Mouse (Mus musculus): ENCODE measurements around the gene Ddx39.

Ddx39 gene

DNA sequence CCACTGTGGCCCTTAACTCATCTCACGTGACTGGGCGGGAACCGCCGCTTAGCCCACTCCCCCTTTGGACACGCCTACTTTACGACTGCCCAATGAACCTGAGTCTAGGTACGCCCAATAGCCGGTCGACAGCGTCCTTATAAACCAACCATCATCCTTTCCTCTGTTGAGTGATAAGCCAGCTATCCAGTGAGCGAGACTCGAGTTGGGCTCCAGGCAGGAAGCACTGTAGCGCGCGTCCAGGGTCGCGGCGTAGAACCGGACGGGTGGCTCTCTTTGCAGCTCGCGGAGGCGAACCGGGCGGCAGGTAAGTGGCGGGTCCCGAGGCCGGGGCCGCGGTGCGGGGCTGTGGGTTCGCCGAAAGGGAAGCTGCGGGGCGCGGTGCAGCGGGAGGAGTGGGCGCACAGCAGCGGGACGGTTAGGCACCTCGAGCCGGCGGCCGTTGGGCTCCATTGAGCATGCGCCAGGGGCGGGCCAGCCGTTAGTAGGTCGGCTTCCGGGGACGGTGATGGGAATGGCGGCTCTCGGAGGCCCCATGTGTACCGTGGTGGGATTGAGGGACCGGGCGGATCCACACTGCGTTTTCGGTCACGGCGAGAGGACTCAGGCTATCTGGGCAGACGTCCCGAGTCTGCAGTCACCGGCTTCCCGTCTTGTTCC, at the start of gene Ddx39:
Gene Ddx39 (plus strand): TSS at position 147 of the 660 bp plus-strand sequence.
- peak; percentile 93 for DNase-seq

DNA sequence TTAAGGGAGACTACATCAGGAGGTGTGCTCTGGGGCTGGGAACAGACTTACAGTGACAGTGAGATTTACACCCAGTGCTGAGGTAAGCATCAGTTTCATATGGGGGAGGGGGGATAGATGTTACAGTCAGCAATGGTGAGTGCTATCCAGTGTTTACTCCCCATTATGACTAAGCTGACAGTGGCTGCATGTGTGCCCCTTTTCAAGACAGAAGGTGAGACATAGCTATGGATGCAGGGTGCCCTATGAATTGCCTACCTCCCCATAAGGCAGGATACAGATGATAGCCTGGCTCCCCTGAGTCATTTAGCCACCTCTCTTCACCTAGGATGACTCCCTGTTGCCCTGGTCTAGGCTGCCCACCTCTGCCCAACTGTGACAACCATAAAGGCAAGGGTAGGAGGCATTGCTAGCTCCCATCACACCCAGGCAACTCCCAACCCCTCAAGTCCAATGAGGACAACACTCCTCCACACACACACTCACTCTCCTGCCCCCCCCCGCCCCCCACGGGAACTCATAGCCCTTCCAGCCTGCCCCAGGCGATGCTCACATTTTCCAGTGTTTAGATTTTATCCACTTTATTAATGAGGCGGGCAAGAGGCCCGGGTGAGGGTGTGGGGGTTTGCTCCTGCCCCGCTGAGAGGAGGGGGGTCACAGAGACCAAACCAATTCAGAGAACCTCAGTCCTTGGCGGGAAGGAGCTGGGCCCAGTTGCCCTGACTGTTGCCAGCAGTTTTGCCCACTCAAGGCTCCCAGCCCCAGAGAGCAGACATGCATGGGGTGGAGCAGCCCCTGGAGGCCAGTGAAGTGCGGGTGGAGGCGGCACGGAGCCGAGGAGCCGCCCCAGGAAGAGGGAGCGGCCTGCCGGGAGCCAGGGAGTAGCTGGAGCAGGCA, 48.8 kb upstream of the Ddx39 start, which contains the start of gene Ptger1:
Gene Ptger1 (plus strand): TSS at position 710 of the 897 bp plus-strand sequence.
- no peak for DNase-seq

DNA sequence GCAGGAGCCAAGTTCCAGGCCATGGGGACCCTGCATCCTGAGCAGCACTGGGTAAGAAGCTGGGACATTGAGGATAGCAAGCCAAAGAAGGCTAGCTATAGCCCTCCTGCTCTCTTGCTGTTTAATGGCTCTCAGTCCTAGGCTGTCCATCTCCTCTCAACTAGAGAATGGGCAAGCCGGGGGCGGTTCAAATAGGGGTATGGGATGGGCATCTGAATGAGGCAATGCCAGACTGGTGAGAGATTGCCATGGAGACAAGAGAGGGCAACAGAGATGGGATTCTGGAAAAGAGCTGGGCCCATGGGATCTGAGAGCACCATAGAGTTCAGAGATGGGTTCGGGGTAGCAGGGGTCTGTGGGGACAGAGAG, 48.1 kb upstream of the Ddx39 start:
- DNase-seq = no peak

DNA sequence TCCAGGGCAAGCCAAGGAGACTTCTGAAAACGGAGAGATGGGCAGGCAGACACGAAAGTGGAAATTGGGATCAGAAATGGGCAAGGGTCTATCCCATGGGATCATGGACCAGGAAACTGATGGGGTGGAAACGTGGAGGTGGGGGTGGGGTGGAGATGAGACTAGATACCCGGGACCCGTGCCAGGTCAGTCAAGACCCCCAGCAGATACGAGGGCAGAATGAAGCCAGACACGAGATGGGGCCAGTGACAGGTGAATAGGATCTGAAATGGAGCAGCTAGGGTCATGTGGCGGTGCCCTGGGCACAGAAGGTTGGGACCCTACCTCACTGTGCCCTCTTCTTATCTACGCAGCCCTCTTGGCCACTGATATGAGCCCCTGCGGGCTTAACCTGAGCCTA, 47.5 kb upstream of the Ddx39 start:
- DNase-seq = no peak

DNA sequence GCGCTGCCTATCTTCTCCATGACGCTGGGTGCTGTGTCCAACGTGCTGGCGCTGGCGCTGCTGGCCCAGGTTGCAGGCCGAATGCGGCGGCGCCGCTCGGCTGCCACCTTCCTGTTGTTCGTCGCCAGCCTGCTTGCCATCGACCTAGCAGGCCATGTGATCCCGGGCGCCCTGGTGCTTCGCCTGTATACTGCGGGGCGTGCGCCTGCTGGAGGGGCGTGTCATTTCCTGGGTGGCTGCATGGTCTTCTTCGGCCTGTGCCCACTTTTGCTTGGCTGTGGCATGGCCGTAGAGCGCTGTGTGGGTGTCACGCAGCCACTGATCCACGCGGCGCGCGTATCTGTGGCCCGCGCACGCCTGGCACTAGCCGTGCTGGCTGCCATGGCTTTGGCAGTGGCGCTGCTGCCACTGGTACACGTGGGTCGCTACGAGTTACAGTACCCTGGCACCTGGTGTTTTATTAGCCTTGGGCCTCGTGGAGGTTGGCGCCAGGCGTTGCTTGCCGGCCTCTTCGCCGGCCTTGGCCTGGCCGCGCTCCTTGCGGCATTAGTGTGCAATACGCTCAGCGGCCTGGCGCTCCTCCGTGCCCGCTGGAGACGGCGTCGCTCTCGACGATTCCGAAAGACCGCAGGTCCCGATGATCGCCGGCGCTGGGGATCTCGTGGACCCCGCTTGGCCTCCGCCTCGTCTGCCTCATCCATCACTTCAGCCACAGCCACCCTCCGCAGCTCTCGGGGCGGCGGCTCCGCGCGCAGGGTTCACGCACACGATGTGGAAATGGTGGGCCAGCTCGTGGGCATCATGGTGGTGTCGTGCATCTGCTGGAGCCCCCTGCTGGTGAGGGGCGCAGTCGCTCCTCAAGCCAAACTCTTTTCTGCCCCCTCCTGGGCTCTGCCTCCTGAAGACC, 46.7 kb upstream of the Ddx39 start:
- peak; percentile 81 for DNase-seq

DNA sequence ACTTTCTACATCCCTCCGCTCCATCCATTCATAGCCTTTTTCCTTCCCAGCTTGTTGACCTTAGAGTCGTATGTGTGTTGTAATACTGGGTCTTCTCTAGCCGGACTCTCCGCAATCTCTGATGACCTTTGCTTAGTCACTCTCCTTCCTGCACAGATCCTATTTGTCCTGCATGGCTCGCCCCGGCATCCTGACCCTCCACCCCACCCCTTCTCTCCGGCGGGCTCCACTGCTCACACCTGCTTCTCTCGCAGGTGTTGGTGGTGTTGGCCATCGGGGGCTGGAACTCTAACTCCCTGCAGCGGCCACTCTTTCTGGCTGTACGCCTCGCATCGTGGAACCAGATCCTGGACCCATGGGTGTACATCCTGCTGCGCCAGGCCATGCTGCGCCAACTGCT, 46.0 kb upstream of the Ddx39 start:
- no peak for DNase-seq

DNA sequence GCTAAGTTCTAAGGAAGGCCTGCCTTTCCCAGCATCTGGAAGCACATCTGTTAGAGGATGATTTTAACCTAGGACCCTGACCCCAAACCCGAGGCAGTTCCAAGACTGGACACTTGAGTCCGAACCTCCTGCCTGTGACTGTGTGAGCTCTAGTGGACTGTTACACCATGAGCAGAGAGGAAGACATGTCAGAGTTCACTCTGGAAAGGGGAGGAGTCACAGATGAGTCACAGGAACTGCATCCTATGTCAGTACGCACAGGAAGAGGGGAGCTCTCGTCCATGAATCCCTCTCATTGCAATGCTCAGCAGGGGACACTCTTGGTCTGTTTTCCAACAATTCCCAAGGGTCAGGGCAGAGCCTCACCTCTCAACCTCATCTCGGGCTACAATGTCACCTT, 42.0 kb upstream of the Ddx39 start:
- no peak for DNase-seq

DNA sequence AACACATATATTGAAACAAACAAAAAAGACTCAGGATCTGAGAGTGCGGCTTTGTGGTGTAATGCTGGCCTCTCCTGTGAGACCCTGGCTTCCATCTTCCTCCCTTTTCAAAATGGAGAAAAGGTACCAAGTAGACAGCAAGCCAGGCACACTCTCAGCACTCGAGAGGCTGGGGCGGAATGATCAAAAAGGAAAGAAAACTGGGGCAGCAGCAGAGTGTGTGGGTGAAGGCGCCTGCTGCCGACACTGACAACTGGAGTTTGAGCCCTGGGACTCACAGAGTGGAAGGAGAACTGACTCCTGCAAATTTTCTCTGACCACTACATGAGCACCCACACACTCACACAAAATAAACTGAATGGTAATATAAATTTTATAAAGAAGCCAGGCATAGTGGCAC, 40.5 kb upstream of the Ddx39 start:
- no peak for DNase-seq

DNA sequence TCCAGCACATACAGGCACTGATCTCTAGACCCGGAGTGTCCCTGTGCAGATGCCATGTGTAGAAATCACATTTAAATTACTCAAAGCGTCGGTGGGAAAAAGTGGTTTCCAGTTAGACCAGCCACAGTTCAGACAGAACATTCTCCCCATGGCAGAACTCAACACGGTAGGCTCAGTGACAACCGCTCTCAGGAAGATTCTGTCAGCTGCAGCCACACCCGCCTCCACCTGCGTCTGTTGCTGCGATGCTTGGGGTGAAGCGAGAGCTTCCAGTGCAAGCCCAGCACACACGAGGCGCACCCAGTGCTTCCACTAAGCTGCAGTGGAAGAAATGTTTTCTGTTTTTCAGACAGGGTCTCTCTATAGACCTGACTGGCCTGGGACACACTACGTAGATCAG, 35.1 kb upstream of the Ddx39 start:
- DNase-seq = no peak

DNA sequence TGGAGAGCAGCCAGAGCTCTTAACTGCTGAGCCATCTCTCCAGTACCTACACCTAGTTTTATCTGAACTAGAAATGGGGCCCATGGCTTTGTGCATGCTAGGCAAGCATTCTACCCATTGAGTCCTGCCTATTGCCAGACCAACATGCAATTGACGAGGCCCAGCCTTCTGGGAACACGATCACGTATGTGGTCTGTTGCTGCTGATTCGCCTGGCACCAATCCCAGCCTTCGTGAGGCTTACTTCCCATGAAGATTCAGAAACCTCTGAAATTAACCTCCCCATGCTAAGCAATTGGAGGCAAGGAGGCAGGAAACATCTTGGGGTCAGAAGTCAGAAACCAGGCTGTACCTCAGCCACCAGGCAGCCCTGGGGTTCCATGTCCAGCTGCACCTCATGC, 34.4 kb upstream of the Ddx39 start:
- no peak for DNase-seq

DNA sequence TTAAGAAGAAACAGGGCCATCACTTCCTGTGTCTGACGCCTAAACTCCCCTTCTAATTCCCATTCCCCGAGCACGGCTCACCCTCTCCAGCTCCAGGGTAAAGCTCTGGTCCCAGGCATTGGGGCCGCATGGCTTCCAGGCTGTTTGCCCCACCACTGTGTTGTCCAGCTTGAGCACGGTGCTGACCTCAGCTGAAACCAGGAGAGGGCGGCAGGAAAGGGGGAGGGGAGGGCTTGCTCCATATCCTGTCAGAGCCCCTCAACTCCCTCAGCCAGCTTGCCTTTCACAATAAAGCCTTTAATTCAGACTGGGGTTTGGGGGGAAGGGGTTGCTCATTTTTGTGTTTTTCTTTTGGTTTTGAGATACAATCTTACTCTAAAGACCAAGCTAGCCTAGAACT, 33.9 kb upstream of the Ddx39 start:
- no peak for DNase-seq

DNA sequence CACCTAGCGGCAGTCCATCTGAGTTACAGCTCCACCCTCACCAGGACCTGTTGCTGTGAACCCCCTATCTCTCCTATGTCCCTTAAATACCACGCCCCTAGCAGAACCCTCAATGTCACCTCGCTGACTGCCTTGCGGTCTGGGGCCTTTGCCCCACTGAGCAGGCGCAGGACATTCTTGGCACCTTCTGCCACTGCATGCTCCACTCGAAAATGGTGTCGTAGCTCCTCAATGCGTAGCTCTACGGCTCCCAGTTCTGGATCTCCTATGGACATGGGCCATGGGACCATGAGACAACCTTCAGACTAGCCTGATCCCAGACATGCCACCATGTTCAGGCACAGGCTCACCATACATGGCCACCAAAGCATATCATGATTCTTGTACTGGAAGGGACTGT, 30.5 kb upstream of the Ddx39 start:
- no peak for DNase-seq

DNA sequence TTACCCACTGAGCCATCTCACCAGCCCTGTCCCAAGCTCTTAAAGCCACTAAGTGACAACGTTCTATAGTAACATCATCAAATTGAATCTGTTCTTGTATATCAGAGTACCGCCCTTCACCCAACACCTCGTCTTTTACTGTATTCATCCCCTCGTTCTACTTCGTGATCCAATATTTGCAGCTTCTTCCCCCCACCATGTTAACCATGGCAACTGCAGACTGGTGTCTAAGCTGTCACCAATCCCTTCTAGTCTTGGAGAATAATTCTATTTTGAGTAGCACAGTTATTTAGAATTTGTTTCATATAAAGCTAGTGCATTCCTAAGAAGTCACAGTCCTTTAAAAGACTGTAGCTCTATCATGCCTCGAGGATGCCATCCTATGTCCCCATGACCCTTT, 25.7 kb upstream of the Ddx39 start:
- DNase-seq = no peak

DNA sequence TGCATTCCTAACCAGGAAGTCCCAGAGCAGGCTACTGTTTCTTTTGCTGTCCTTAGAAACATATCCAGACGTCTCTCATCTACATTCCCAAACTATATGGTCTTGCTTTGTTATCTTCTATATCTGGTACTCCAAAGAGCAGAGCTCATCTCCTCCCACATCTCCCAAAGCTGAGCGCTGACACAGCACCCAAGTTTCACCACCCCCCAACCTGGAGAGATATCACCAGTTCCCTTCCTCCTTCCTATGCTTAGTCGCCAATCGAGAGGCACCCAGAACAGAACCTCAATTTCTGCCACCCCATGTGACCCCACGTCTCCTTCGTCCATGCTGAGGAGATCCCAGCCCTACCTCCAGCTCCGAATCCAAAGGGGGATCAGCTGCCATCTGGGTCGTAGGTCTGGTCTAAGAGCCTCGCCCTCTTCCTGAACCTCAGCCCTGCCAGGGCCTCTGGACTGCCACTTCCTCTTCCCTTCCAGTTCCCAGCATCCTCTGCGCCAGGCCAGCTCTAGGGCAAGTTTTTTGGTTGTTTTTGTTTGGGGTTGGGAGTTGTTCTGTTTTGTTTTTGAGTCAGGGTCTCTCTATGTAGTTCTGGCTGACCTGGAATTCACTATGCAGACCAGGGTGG, 21.3 kb upstream of the Ddx39 start:
- DNase-seq = peak; percentile 62

DNA sequence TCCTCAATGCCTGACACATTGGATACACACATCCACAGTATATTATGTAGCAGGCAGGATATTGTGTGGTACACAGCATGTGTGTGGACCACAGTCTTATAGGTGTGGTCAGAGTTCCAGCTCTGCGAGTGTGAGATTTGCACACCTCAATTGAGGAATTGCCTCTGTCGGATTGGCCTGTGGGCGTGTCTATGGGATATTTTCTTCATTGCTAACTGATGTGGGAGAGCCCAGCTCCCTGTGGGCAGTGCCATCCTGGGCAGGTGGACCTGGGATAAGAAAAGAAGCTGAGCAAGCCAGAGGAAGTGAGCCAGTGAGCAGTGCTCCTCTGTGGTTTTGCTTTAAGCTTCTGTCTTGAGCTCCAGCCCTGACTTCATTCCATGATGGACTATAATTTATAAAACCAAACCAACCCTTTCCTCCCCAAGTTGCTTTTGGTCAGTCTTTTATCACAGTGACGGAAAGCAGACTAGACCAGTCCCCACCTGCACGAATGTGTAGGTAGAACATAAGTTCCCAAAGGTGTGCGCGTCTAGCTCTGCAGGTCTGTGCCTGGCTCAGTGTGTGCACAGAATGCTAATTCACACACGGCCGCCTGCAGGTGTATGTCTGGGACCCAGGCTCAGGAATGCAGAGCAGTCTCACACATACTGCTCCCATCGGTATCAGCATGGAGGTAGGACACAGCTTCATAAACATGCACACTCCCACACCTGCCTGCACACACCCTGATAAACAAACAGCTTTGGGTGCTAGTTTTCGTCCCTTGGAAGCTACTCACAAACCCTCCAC, 20.4 kb upstream of the Ddx39 start:
- no peak for DNase-seq

DNA sequence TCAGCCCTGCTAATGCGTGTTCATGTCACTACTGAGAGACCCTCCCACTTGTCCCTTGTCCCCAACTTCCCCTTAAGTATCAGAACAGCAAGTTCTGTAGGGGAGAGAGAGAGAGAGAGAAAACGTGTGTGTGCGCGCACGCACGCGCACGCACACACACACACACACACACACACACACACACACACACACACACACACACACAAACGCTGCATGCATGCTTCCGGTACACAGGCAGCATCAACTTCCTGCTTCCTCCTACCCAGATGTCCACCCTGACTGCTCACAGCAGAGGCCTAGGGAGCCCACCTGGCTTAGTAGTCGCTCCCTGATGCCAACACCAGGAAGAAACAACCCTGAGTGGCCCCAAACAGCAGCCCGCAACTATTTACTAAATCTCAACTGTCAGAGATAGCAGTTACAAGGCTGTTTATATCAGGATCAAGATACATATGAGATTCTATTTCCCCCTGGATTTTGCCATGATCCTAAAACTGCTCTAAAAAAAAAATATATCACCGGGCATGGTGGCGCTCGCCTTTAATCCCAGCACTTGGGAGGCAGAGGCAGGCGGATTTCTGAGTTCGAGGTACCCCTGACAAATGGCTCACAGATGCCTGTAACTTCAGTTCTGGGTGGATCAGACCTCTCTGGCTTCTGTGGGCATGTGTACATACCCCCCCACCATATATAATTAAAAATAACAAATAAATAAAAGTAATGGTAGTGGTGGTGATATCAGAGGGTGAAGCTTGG, 19.4 kb upstream of the Ddx39 start:
- DNase-seq = peak; percentile 74

DNA sequence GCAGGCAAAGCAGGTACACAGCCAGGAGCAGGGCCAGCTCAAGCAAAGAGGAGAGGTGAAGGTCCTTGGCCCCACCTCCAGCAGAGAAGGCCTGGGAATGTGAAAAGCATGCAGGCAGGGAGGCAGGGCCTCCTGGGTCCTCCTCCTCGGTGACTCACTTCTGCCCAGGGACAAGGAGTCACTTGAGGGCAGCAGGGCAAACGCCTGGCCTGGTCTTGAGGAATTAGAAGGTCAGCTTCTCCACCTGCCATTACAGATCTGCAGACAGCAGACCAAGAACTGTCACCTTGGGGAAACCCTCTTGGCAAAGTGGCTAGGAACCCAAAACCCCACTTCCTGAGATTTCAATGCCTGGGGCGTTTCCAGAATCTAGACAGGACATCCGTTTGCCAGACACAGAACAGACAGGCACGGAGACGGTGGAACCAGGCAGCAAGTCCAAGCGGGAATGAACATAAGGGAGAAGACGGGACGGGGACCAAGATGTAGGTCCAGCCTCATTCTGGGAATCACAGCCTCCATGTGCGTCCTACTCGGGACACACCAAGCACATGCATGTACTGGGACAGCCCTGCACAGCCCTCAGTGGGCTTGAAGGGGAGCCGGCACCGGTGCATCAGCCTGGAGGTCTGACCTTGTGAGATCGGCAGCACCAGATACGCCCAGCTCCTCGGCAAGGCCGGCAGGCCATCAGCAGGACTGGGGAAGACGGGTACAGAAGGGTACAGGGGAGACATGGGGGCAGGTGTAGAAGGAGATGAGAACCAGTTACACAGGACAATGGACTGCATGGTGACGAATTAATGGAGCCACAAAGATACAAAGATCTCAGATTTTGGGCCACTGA, 17.4 kb upstream of the Ddx39 start:
- peak; percentile 47 for DNase-seq

DNA sequence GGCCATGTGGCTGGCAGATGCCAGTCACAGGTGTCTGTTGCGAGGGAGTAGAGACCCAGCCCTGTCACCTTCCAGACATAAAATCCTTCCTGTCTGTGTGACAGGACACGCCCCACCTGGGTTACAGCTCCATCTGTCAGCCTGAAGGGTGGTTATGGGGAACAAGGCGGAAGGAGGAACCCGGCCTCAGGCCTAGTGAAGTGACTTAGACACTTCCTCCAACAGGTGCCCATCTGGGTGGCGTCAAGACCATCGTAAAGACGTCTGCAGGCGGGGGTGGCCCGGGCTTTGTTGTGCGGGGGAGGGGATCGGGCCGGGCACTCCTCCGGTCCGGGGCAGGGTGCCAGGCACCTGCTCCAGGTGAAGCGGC, 16.7 kb upstream of the Ddx39 start:
- peak; percentile 80 for DNase-seq

DNA sequence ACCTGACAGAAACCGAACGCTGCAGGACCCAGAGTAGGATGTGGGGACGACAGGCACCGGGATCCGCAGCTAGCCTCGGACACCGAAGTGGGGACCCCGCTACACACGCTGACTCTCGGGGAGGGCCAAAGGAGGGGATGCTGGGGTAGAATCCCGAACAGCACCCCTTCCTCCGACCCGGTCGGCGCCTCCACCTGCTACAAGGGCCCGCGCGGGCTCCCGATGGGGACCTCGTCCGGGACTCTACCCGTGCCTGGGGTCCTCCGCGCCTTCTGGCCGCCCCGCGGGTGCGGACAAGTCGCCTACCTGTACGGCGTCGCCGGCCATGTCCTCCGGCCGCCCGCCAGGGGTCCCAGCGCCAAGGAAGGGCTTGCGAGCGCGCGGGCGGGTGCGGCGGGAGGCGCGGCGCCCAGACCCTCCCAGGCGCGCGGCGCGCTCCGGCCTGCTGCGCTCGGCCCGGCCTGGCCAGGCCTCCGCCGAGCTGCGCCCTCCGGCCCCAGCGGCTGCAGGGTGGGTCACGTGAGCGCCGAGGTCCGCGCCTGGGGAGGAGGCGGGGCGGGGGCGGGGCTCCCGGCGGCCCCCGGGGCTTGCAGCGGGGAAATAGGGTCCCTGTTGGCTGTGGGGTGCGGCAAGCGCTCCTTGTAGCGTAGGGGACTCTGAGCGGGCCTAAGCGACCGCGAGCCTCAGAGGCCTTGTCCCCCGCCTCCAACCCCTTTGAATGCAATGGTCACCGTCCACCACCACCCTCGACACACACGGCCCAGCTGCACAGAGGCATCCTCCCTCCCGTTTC, 16.1 kb upstream of the Ddx39 start, which contains the start of gene Pkn1:
Gene Pkn1 (minus strand): TSS at position 519 of the 793 bp plus-strand sequence.
- DNase-seq = peak; percentile 80

Data from thymus, postnatal 4 days (tissue).